Mouse (Mus musculus): ENCODE measurements around the gene Gtf2h3. TPM values are rescaled to one million over a fixed set of nuclear protein-coding genes. Genes with fewer than 3 reads are reported as not detected.
A peak's percentile ranks its signal among the peaks of the same experiment; 100 is the strongest.

Gtf2h3 gene
- total and polyA plus RNA-seq, 3 experiments: 51.9 to 84.9 (median 58.2) TPM

DNA sequence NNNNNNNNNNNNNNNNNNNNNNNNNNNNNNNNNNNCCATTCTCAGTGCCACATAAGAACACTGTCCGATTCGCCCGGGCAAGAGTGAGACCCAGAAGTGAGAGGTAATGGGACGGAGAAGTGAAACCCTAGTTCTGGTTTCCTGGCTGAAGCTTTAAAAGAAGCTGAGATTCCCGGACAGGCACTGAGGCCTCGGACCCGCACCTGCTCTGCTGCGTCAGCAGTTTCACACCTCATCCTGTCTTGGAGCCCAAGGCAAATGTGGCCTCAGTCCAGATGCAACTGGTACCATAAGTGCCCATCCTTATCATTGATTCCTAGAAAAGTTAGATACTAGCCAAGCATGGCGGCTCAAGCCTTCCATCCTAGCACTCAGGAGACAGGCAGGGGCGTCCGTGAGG lies 52.7 kb downstream of the Gtf2h3 start:
- 0 out of 2 replicates have a peak, but pooled peaks cover 3% of the 10 kb centered on the region for H3K79me2 ChIP-seq (replicated peaks; ENCODE audit: control insufficient read depth, extremely low read depth, insufficient read depth, poor library complexity, severe bottlenecking)
- in situ Hi-C loops (cut with MboI; ENCODE audit: low pct_ligation_motif_present, low pct_unique_long_range_greater_than_20kb, low sequenced_read_pairs): no loop called here
- no peak overlapping the region for H3K9ac ChIP-seq (ENCODE audit: insufficient read depth, low read depth)
- peak overlapping the region; percentile 39; the same call in 1 of the 2 replicates for H3K4me2 ChIP-seq (ENCODE audit: insufficient read depth, low read depth, poor library complexity, severe bottlenecking)
- no peak overlapping the region for H3K27ac ChIP-seq (ENCODE audit: insufficient read depth, low read depth)
- TF ChIP-seq RCOR1 (conservative IDR thresholded peaks at IDR 0.05; ENCODE audit: low read depth, low read length): no peak
- peak; percentile 50; the same call in 1 of the 2 replicates for TF ChIP-seq TCF12 (IDR thresholded peaks at IDR 0.05; ENCODE audit: low read depth, low read length)
- TF ChIP-seq MAFK (IDR thresholded peaks at IDR 0.05; ENCODE audit: insufficient replicate concordance, low read length): peak; percentile 99
- 0 out of 2 replicates have a peak, but pooled peaks have one; percentile 48 for TF ChIP-seq EP300 (IDR thresholded peaks at IDR 0.05; ENCODE audit: low read length)
- peak; percentile 52; the same call in 1 of the 2 replicates for TF ChIP-seq IRF4 (IDR thresholded peaks at IDR 0.05; ENCODE audit: low read depth, low read length)
- DNase-seq (ENCODE audit: extremely low read depth): no peak
- H3K4me3 ChIP-seq (replicated peaks in 1 of 3; ENCODE audit: low read depth in 2 of 3, low read length in 2 of 3, poor library complexity in 1 of 3): no peak overlapping the region
- H3K9me3 ChIP-seq (replicated peaks; ENCODE audit: low read length): no peaks in the 10 kb centered on the region
- dilution Hi-C loops (cut with MboI; ENCODE audit: extremely low pct_ligation_motif_present, extremely low pct_unique_long_range_greater_than_20kb, low sequenced_read_pairs): no loop called here
- peaks cover 11 to 48% of the 10 kb centered on the region in 2 experiments for H3K4me1 ChIP-seq (ENCODE audit: control insufficient read depth in 1 of 2, insufficient read depth in 2 of 2)
- peaks cover 16 to 28% of the 10 kb centered on the region in 2 experiments for H3K36me3 ChIP-seq (replicated peaks in 1 of 2; ENCODE audit: control insufficient read depth in 1 of 2, insufficient read depth in 1 of 2, low read length in 1 of 2)
- H3K27me3 ChIP-seq (replicated peaks): no peaks in the 10 kb centered on the region

GRCm38 (mm10) chr5:124632461-124632860 lies 53.5 kb downstream of the Gtf2h3 start:
- H3K9me3 ChIP-seq (replicated peaks; ENCODE audit: low read length): no peaks in the 10 kb centered on the region
- 0 out of 2 replicates have a peak, but pooled peaks cover 3% of the 10 kb centered on the region for H3K79me2 ChIP-seq (replicated peaks; ENCODE audit: control insufficient read depth, extremely low read depth, insufficient read depth, poor library complexity, severe bottlenecking)
- no peak overlapping the region for H3K27ac ChIP-seq (ENCODE audit: insufficient read depth, low read depth)
- in situ Hi-C loops (cut with MboI; ENCODE audit: low pct_ligation_motif_present, low pct_unique_long_range_greater_than_20kb, low sequenced_read_pairs): no loop called here
- H3K4me2 ChIP-seq (ENCODE audit: insufficient read depth, low read depth, poor library complexity, severe bottlenecking): no peak overlapping the region
- no peak for TF ChIP-seq USF2 (conservative IDR thresholded peaks at IDR 0.05; ENCODE audit: low read depth, low read length)
- TF ChIP-seq CHD1 (IDR thresholded peaks at IDR 0.05; ENCODE audit: low read depth, low read length): no peak
- TF ChIP-seq ZMIZ1 (IDR thresholded peaks at IDR 0.05; ENCODE audit: low read depth, low read length): no peak
- TF ChIP-seq NELFE (IDR thresholded peaks at IDR 0.05; ENCODE audit: low read depth, low read length): no peak
- no peak for TF ChIP-seq RCOR1 (conservative IDR thresholded peaks at IDR 0.05; ENCODE audit: low read depth, low read length)
- no peak for TF ChIP-seq IRF4 (IDR thresholded peaks at IDR 0.05; ENCODE audit: low read depth, low read length)
- no peak for TF ChIP-seq PAX5 (IDR thresholded peaks at IDR 0.05; ENCODE audit: low read length)
- TF ChIP-seq HCFC1 (IDR thresholded peaks at IDR 0.05; ENCODE audit: low read depth, low read length): no peak
- no peak for TF ChIP-seq KAT2A (IDR thresholded peaks at IDR 0.05; ENCODE audit: insufficient replicate concordance, low read length)
- TF ChIP-seq MAX (IDR thresholded peaks at IDR 0.05; ENCODE audit: low read length): no peak
- no peak for TF ChIP-seq USF1 (IDR thresholded peaks at IDR 0.05; ENCODE audit: low read depth, low read length)
- TF ChIP-seq MAFK (IDR thresholded peaks at IDR 0.05; ENCODE audit: insufficient replicate concordance, low read length): no peak
- no peak for TF ChIP-seq JUN (IDR thresholded peaks at IDR 0.05; ENCODE audit: insufficient read depth, low read depth, low read length)
- TF ChIP-seq ZNF384 (IDR thresholded peaks at IDR 0.05; ENCODE audit: low read depth, low read length): no peak
- TF ChIP-seq E2F4 (IDR thresholded peaks at IDR 0.05; ENCODE audit: insufficient replicate concordance, low read depth, low read length): no peak
- no peak for TF ChIP-seq ZC3H11A (IDR thresholded peaks at IDR 0.05; ENCODE audit: low read depth, low read length)
- no peak for TF ChIP-seq ELF1 (IDR thresholded peaks at IDR 0.05; ENCODE audit: low read depth, low read length)
- dilution Hi-C loops (cut with MboI; ENCODE audit: extremely low pct_ligation_motif_present, extremely low pct_unique_long_range_greater_than_20kb, low sequenced_read_pairs): no loop called here
- no peaks in the 10 kb centered on the region for H3K27me3 ChIP-seq (replicated peaks)
- no peak overlapping the region for H3K9ac ChIP-seq (ENCODE audit: insufficient read depth, low read depth)
- no peak overlapping the region for H3K4me3 ChIP-seq (replicated peaks in 1 of 3; ENCODE audit: low read depth in 2 of 3, low read length in 2 of 3, poor library complexity in 1 of 3)
- no peak for DNase-seq (ENCODE audit: extremely low read depth)
- peaks cover 18 to 55% of the 10 kb centered on the region in 2 experiments for H3K4me1 ChIP-seq (ENCODE audit: control insufficient read depth in 1 of 2, insufficient read depth in 2 of 2)
- peaks cover 22 to 36% of the 10 kb centered on the region in 2 experiments for H3K36me3 ChIP-seq (replicated peaks in 1 of 2; ENCODE audit: control insufficient read depth in 1 of 2, insufficient read depth in 1 of 2, low read length in 1 of 2)

Data from CH12.LX (cell line).